Mouse (Mus musculus) embryonic facial prominence, embryonic 12.5 days (tissue): ENCODE results near the gene Galnt6. TPM values are rescaled to one million over a fixed set of nuclear protein-coding genes. Genes with fewer than 3 reads are reported as not detected.

Experiments used
- ATAC-seq: fragments of 200-750 bp; cut with Nextera tagmentation; 2 replicates; pipeline ENCODE4 v1.8.0; 2017; ENCODE audit not compliant: insufficient number of reproducible peaks, insufficient read depth, low FRiP score, low TSS enrichment
- H3K27ac ChIP-seq: fragments of 300-500 bp; sonication (generic); 2 replicates; pipeline ENCODE4 v1.5.1; 2016; ENCODE audit warnings: mild to moderate bottlenecking
- H3K27me3 ChIP-seq: fragments of 300-500 bp; sonication (generic); 2 replicates; pipeline ENCODE4 v1.6.1; 2016; ENCODE audit warnings: mild to moderate bottlenecking, moderate library complexity
- H3K36me3 ChIP-seq: fragments of 300-500 bp; sonication (generic); 2 replicates; pipeline ENCODE4 v1.6.1; 2016; ENCODE audit warnings: mild to moderate bottlenecking
- H3K4me1 ChIP-seq: fragments of 300-500 bp; sonication (generic); 2 replicates; pipeline ENCODE4 v1.6.1; 2016
- H3K4me2 ChIP-seq: fragments of 300-500 bp; sonication (generic); replicated peaks from 2 replicates; pipeline ENCODE4 v1.6.1; 2016; ENCODE audit warnings: mild to moderate bottlenecking, moderate library complexity
- H3K4me3 ChIP-seq: fragments of 300-500 bp; sonication (generic); 2 replicates; pipeline ENCODE4 v1.5.1; 2016; ENCODE audit warnings: mild to moderate bottlenecking
- H3K9ac ChIP-seq: fragments of 300-500 bp; sonication (generic); 2 replicates; pipeline ENCODE4 v1.6.1; 2016; ENCODE audit warnings: mild to moderate bottlenecking, moderate library complexity
- H3K9me3 ChIP-seq: fragments of 300-500 bp; sonication (generic); 2 replicates; pipeline ENCODE4 v1.6.1; 2016; ENCODE audit warnings: mild to moderate bottlenecking, moderate library complexity
- WGBS: fragments of 180-500 bp; shearing (Covaris S2); methylation state at CpG from one replicate; pipeline ENCODE4 v1.1.7; 2016; 5-methylcytosine and 5-hydroxymethylcytosine counted together
- polyA plus RNA-seq: library from polyadenylated mRNA; unstranded; fragments of >200 nt; fragmentation: Nextera tagmentation; extraction: Ambion mirVana; gene quantifications from 2 replicates; pipeline ENCODE4 v1.2.1, GENCODE M21; 2016

The Galnt6 gene
- polyA plus RNA-seq, 1 experiment from 2014 or later: 0.40 TPM

DNA sequence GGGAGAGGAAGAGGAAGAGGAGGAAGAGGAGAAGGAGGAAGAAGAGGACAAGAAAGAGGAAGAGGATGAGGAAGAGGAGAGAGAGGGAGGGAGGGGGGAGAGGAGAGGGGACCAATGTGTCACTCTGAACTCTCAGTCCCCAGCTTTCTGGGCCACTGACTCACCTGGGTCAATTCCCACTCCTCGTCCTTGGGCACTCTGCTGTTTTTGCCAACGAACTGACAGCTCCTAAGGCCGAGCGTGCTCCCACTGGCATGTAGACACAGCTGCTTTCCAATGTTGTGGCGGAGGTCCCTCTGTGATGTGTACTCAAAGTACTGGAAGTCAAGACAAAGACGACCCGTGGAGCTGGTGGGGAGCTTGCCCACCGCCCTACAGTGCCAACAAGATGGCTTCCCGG lies 34.8 kb downstream of the Galnt6 start:
- no peak for ATAC-seq
- H3K27ac ChIP-seq: no peak overlapping the region
- H3K27me3 ChIP-seq: no peaks in the 10 kb centered on the region
- no peak overlapping the region for H3K4me3 ChIP-seq
- H3K4me1 ChIP-seq: no peaks in the 10 kb centered on the region
- no peak overlapping the region for H3K9ac ChIP-seq
- H3K4me2 ChIP-seq: no peak overlapping the region
- peaks cover 6% of the 10 kb centered on the region; the same call in 1 of the 2 replicates for H3K9me3 ChIP-seq
- no peaks in the 10 kb centered on the region for H3K36me3 ChIP-seq
- WGBS: 88% methylated on average over 9 of the region's 9 CpGs

DNA sequence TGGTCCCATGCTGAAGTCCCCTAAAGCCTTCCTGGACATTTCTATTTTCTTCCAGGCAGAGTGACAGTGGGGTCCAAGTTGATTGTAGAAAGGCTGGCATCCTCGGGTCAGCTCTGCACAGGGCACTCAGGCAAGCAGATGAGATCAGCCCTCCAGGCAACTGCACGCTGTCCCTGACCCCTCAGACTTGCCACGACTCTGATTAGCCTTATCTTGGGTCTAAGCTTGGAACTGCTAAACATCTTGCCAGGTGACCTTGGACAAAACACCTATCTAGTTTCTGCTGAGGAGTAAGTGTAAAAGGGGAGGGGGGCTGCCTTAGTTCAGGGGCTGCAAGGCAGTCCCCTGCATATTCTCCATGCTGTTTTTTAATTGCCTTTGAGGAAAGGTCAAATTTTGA lies 37.2 kb downstream of the Galnt6 start:
- Histone ChIP-seq H3K4me3 (no peak overlapping the region), H3K9me3 (peaks cover 6% of the 10 kb centered on the region; the same call in 1 of the 2 replicates), H3K4me2 (no peak overlapping the region), H3K4me1 (peaks cover 5% of the 10 kb centered on the region; the same call in 1 of the 2 replicates), H3K9ac (no peak overlapping the region), H3K36me3 (no peaks in the 10 kb centered on the region), H3K27me3 (no peaks in the 10 kb centered on the region), H3K27ac (no peak overlapping the region)
- ATAC-seq: no peak
- 70% methylated on average over 3 of the region's 3 CpGs for WGBS

DNA sequence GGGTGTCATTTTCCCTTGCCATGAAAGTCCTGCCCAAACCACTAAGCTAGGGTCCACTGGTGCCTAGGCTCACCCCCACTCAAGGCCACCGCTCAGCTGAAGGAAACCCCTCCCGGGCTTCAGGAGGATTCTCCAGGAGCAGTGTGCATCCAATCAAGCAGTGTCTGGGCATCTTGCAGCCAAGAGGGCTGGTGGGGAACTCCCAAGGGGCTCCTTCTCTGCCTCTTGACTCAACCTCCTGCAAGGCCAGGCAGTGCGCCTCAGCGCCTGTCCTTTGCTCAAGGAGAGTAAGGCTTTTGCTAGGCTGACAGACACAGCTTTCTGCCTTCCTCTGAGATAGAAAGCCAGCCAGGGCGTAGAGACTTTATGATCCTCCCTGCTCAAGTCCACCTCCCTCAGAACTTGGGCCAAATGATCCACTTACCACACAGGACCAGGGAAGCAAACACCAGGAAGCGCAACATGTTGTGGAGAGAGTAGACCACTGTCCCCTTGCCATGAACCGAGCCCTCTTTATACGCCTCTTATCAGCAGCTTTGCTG lies 41.7 kb downstream of the Galnt6 start, which contains the start of gene Cela1:
Gene Cela1 (minus strand): TSS at position 492 of the 542 bp plus-strand sequence.
- no peaks in the 10 kb centered on the region for H3K27me3 ChIP-seq
- H3K4me2 ChIP-seq: no peak within 1 kb of the TSS
- peaks cover 5% of the 10 kb centered on the region; the same call in 1 of the 2 replicates for H3K4me1 ChIP-seq
- H3K36me3 ChIP-seq: no peaks in the 10 kb centered on the region
- no peak within 1 kb of the TSS for H3K27ac ChIP-seq
- no peak for ATAC-seq
- H3K9ac ChIP-seq: no peak within 1 kb of the TSS
- H3K4me3 ChIP-seq: no peak within 1 kb of the TSS
- WGBS: 81% methylated on average over 8 of the region's 8 CpGs
- peaks cover 6% of the 10 kb centered on the region; the same call in 1 of the 2 replicates for H3K9me3 ChIP-seq

DNA sequence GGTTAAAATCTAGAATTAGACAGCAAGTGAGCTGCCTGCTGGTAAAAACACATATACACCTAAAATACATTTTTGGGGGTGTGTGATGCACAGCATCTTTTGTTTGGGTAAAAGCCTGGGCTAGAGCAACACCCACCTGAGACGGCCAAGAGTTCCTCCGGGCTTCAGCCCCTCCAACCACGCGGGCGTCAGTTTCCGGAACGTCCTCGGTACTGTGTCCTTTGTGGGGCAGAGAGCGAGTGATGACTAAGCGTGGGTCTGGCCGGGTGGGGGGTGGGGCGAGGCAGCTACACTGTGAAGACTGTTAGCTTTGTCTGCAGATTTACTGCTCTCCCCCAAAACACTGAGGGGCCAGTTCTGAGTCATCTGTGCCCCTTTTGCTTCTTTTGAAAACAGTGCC lies 42.2 kb downstream of the Galnt6 start:
- Histone ChIP-seq H3K4me2 (no peak overlapping the region), H3K36me3 (no peaks in the 10 kb centered on the region), H3K9ac (no peak overlapping the region), H3K4me1 (peaks cover 5% of the 10 kb centered on the region; the same call in 1 of the 2 replicates), H3K27ac (no peak overlapping the region), H3K4me3 (no peak overlapping the region), H3K27me3 (no peaks in the 10 kb centered on the region), H3K9me3 (peaks cover 6% of the 10 kb centered on the region; the same call in 1 of the 2 replicates)
- ATAC-seq: no peak
- WGBS: 60% methylated on average over 12 of the region's 12 CpGs

DNA sequence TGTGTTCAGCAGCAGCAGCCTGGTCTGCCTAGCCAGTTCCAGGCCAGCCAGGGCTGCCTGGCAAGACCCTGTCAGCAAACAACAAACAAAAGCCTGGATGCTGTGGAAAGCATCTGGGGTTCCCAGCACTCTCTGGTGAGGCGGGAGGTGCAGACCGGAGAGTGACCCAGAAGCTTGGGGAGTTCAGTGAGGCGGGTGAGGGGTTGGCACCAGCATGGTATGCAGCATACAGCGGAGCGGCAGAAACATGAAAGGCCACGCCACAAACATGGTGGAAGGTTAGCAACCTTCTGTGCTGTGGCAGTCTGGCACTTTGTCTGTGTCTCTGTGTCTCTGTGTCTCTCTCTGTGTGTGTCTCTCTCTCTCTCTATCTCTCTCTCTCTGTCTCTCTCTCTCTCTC lies 42.7 kb downstream of the Galnt6 start:
- Histone ChIP-seq H3K4me3 (no peak overlapping the region), H3K9me3 (peaks cover 6% of the 10 kb centered on the region; the same call in 1 of the 2 replicates), H3K4me1 (peaks cover 7% of the 10 kb centered on the region; the same call in 1 of the 2 replicates), H3K4me2 (no peak overlapping the region), H3K36me3 (no peaks in the 10 kb centered on the region), H3K27me3 (no peaks in the 10 kb centered on the region), H3K27ac (no peak overlapping the region), H3K9ac (no peak overlapping the region)
- 90% methylated on average over 6 of the region's 6 CpGs for WGBS
- ATAC-seq: no peak

DNA sequence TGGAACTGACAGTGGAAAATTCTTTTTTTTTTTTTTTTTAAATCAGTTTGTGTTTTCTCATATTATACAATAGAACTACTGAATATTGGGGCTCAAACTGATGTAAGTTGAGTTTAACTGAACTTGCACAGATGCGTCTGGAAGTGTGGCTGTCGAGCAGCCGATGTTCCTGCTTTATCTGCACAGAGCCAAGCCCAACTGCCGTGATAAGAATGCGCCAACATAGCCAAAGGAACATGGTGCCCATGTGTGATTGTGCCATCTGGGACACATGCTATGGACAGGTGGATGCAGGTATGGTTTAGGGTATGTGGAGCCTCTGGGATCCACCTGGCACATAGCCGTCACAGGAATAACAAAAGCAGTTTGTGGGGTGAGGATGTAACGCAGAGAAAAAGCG lies 43.3 kb downstream of the Galnt6 start:
- H3K4me2 ChIP-seq: no peak overlapping the region
- H3K9me3 ChIP-seq: peaks cover 6% of the 10 kb centered on the region; the same call in 1 of the 2 replicates
- H3K27ac ChIP-seq: no peak overlapping the region
- 92% methylated on average over 8 of the region's 8 CpGs for WGBS
- no peak overlapping the region for H3K9ac ChIP-seq
- H3K36me3 ChIP-seq: no peaks in the 10 kb centered on the region
- no peak overlapping the region for H3K4me3 ChIP-seq
- no peaks in the 10 kb centered on the region for H3K27me3 ChIP-seq
- no peak for ATAC-seq
- H3K4me1 ChIP-seq: peaks cover 7% of the 10 kb centered on the region; the same call in 1 of the 2 replicates

DNA sequence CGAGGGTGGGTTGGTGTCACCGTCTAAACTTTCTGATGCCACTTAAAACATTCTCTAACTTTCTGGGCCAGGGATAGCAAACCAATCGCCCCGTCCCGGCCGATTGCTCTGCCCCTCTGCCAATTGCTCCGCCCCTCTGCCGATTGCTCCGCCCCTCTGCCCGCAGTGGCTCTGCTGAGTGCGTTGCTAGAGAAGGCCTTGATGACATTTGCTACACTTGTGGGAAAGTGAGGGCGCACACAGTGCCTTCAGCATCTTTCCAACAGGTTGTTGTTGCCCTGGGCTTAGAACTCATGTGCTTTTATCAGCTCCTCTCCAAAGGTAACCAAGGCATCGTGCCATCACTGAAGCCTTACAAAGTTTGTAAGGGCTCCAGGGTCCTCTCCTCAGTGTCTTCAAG lies 43.9 kb downstream of the Galnt6 start:
- Histone ChIP-seq H3K27me3 (no peaks in the 10 kb centered on the region), H3K27ac (no peak overlapping the region), H3K9me3 (peaks cover 3% of the 10 kb centered on the region; the same call in 1 of the 2 replicates), H3K9ac (no peak overlapping the region), H3K4me2 (no peak overlapping the region), H3K4me1 (peaks cover 7% of the 10 kb centered on the region; the same call in 1 of the 2 replicates), H3K36me3 (no peaks in the 10 kb centered on the region), H3K4me3 (no peak overlapping the region)
- 18% methylated on average over 13 of the region's 13 CpGs for whole genome bisulfite sequencing
- no peak for ATAC-seq

DNA sequence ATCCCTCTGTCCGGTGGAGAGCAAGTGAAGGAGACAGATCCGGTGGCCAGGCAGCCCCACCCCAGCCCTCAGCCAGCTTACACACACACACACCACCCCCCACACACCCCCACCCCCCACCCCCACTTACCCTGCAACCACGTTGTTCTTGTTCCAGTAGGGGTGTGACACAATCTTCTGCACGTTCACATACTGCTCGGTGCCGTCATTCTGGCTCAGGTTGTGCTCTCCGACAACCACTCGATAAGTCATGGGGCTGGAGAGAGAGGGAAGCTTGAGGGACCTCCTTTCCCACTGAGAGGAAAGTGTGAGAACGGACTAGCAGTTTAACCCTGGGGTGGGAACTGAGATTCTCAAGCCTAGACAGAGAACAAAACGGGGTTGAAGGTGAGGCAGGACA lies 44.7 kb downstream of the Galnt6 start:
- Histone ChIP-seq H3K4me1 (peaks cover 7% of the 10 kb centered on the region; the same call in 1 of the 2 replicates), H3K36me3 (no peaks in the 10 kb centered on the region), H3K27me3 (no peaks in the 10 kb centered on the region), H3K9me3 (no peaks in the 10 kb centered on the region), H3K27ac (no peak overlapping the region), H3K4me3 (no peak overlapping the region), H3K4me2 (no peak overlapping the region), H3K9ac (no peak overlapping the region)
- WGBS: 67% methylated on average over 10 of the region's 10 CpGs
- ATAC-seq: no peak; the same call in 1 of the 2 replicates

DNA sequence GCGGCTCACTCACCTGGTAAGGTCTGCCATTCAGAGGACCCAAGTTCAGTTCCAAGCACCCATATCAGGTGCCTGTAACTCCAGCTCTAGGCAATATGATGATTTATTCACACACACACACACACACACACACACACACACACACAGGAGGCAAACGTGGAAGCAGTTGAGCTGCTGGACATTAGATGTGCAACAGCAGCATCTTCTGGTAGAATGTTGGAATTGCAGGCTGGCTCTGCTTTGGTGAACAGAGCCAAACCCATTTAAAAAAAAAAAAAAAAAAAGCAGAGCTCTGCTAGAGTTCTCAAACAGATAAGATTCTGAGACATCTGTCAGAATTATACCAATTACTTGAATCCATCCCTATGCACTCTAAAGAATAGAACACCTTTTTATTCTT lies 46.1 kb downstream of the Galnt6 start:
- H3K27ac ChIP-seq: no peak overlapping the region
- no peaks in the 10 kb centered on the region for H3K36me3 ChIP-seq
- WGBS: 47% methylated on average over 2 of the region's 2 CpGs
- H3K4me3 ChIP-seq: no peak overlapping the region
- no peak overlapping the region for H3K4me2 ChIP-seq
- peaks cover 7% of the 10 kb centered on the region; the same call in 1 of the 2 replicates for H3K4me1 ChIP-seq
- H3K27me3 ChIP-seq: no peaks in the 10 kb centered on the region
- ATAC-seq: no peak
- H3K9ac ChIP-seq: no peak overlapping the region
- no peaks in the 10 kb centered on the region for H3K9me3 ChIP-seq

DNA sequence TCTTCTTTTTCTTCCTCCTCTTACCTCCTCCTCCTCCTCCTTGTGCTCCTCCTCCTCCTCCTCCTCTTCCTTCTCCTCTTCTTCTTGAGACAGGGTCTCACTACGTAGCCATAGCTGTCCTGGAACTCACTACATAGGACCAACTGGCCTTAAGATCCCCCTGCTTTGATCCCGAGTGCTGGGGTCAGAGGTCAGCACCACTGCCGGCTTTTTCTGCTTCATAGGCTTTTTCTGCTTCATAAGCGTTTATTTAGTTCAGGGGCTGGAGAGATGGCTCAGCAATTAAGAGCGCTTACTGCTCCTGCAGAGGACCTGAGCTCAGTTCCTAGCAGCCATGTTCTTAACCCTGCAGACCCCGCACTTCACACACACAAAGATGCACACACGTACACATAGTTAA lies 47.4 kb downstream of the Galnt6 start:
- no peaks in the 10 kb centered on the region for H3K27me3 ChIP-seq
- H3K9ac ChIP-seq: no peak overlapping the region
- H3K4me2 ChIP-seq: no peak overlapping the region
- no peak overlapping the region for H3K27ac ChIP-seq
- H3K9me3 ChIP-seq: no peaks in the 10 kb centered on the region
- no peaks in the 10 kb centered on the region for H3K36me3 ChIP-seq
- no peak for ATAC-seq
- WGBS: 29% methylated on average over 7 of the region's 7 CpGs
- H3K4me3 ChIP-seq: no peak overlapping the region
- peaks cover 3% of the 10 kb centered on the region; the same call in 1 of the 2 replicates for H3K4me1 ChIP-seq

DNA sequence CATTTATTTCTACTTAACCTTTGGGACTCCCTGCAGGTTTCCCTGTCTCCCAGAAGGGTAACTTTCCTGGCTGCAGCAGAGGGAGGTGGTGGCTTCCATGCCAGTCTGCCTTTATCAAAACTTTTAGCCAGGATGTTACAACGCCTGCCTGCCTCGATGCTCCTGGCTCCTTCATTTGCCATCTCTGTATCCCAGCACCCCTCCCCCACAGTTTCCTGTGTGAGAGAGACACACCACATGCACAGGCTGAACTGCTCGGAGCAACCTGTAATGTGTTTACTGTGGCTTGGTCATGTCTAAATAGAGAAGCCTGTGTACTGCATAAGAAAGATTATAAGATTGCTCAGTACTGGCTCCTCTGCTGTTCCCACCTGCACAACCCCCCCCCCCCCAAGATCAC lies 48.8 kb downstream of the Galnt6 start:
- no peak for ATAC-seq
- H3K4me2 ChIP-seq: no peak overlapping the region
- H3K36me3 ChIP-seq: no peaks in the 10 kb centered on the region
- no peaks in the 10 kb centered on the region for H3K27me3 ChIP-seq
- H3K4me3 ChIP-seq: no peak overlapping the region
- peaks cover 3% of the 10 kb centered on the region; the same call in 1 of the 2 replicates for H3K4me1 ChIP-seq
- 49% methylated on average over 3 of the region's 3 CpGs for WGBS
- H3K27ac ChIP-seq: no peak overlapping the region
- no peaks in the 10 kb centered on the region for H3K9me3 ChIP-seq
- H3K9ac ChIP-seq: no peak overlapping the region

DNA sequence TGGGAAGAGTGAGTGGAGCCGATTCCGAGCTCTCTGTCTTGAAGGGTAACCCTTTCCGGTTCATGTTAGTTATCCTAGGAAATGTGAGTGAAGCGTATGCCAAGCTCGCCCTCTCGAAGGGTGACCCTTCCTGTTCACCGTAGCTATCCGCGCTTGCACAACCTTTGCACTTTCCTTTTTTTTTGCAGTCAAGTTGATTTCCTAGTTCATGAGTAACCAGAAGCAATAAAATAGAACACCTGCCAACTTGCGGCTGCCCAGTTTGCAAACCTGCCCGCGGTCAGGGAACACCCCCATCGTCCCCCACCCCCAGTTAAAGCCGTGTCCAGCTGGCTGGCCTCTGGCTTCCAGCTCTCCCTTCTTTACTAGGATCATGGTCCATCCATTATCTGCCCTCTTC lies 50.2 kb downstream of the Galnt6 start:
- no peak overlapping the region for H3K9ac ChIP-seq
- no peaks in the 10 kb centered on the region for H3K9me3 ChIP-seq
- ATAC-seq: no peak
- H3K4me2 ChIP-seq: no peak overlapping the region
- no peaks in the 10 kb centered on the region for H3K36me3 ChIP-seq
- WGBS: 92% methylated on average over 14 of the region's 14 CpGs
- no peak overlapping the region for H3K27ac ChIP-seq
- no peak overlapping the region for H3K4me3 ChIP-seq
- H3K4me1 ChIP-seq: peaks cover 3% of the 10 kb centered on the region; the same call in 1 of the 2 replicates
- no peaks in the 10 kb centered on the region for H3K27me3 ChIP-seq
